Mouse (Mus musculus) heart, adult 2 months (tissue): ENCODE results near the gene Ccr6.

ENCODE experiments used
- CTCF ChIP-seq: fragments of 200-600 bp; IDR thresholded peaks from 2 replicates; pipeline ENCODE4 v1.8.1; 2022; ENCODE audit warnings: antibody characterized with exemption, mild to moderate bottlenecking, moderate library complexity
- POLR2A ChIP-seq: fragments of 200-500 bp; IDR thresholded peaks from 2 replicates; pipeline ENCODE4 v1.6.1; 2011; ENCODE audit warnings: mild to moderate bottlenecking, low read depth, low read length, control low read depth; ENCODE audit not compliant: insufficient read depth

- TF ChIP-seq CTCF (no peak), POLR2A (no peak)
Observed at GRCm38 (mm10) chr17:8228622-8229021, 7.2 kb upstream of the Ccr6 start.
